Mouse (Mus musculus) MN1 (cell line): ENCODE measurements around the gene Fzd1.

Experiments used
- DNase-seq: peaks from one replicate; pipeline ENCODE4 v3.0.0-alpha.2; 2016; ENCODE audit warnings: low spot score

Fzd1 gene

DNA sequence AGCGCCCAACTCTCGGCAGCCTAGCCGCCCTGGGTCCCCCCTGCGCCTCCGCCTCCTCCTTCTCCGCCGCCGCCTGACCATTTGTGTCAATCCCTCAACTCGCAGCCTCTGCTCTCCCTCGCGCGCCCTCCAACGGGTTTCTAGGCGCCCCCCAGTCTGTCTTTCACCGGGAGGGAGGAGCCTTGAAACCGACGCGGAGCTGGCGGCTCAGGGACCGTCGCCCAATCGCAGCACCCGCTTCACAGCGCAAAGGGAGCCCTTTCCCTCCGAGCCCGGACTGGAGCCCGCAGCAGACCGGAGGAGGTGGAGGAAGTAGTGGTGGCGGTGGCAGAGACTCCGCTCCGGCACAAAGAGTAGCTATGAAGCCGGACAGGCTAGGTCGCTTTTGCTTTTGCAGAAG, at the start of gene Fzd1:
Gene Fzd1 (minus strand): TSS at position 134 of the 400 bp plus-strand sequence.
- peak; percentile 30 for DNase-seq

DNA sequence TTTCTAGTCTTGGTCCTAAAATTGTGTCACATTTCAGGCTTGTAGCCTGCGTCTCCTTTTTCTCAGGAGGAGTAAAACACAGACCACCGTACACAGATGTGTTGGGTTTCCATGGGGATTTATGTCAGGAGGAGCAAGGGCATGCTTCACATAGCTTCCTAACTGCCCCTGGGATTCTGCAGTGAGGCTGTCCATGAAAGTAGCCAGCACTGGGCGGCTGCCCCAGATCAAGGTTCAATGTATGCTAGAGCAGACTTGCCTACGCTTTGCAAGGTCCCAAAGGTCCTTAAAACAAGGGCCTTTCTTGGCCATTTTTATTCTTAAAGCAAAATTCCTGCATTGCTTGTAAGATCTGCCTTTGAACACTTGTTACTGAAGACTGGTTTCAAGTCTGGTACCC, 47.4 kb upstream of the Fzd1 start:
- no peak for DNase-seq

- no peak for DNase-seq
These were observed 45.9 kb upstream of the Fzd1 start for GRCm38 (mm10) chr5:4803708-4804107.

DNA sequence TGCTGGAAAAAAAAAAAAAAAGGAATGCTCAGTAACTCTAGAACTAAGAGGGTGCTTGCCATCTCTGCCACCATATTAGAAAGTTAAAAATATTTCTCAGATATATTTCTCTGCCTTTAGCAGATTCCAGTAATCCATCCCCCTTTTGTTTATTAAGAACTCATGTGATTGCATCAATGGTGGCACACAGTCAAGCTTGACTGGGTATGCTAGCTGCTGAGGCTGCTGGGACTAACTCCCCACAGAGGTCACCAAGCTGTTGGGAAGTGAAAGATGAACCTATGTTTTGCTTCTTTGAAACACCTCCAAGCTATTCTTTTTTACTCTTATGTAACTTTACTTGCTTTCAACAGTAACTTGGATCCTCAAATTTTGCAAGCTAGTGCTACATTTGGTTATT, 44.1 kb upstream of the Fzd1 start:
- DNase-seq = no peak

DNA sequence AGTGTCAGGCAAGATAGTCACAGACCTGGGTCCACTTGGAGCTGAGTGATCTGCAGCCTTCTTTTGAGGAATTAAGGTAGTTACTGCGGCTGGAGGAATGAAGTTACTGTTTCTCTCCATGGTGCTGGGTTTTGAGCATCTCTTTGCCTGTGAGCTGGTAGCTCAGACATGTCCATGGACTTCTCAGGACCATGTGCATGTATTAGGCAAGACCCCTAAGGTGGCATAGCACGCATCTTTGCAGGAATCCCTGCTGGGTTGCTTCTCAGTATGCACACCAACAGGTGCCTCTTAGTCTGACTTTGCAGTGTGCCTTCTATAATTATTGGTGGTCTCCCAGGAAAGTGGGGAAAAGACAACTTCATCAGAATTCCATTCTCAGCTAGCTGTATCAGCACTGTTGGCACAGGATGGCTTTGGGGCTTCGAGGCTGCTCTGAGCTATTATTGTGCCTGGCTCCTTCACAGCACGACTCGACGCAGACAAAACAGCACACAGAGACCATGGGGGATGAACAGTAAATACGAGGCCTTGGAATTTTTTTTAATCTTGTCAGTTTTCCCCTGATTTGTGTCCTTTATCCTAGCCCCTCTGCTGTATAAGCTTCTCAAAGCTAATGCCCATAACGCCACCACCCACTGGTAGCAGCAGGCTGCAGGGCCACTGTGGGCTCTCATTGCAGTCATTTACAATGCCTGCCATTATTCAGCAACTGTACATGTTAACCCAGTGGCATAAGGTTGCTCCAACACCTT, 43.4 kb upstream of the Fzd1 start:
- DNase-seq = no peak

DNA sequence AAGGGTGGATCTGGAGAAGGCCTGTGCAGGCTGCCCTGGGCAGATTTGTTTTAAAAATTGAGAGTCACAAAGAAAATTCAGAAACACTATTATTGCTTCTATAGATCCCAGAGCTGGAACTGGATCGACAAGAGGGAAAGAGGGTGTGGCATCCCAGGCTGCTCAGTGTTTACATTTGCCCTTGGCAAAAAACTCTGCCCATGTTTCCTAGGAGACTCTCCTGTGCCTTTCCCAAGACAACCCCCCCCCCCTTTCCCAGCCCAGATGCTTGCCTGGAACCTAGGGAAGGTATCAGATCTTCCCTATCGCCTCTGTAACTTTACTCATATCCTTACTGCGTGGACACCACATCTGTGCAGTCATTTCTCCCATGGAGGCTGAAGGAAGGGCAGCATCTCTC, 33.4 kb upstream of the Fzd1 start:
- no peak for DNase-seq

- DNase-seq = no peak
These were observed 32.4 kb upstream of the Fzd1 start for GRCm38 (mm10) chr5:4790265-4790664.

DNA sequence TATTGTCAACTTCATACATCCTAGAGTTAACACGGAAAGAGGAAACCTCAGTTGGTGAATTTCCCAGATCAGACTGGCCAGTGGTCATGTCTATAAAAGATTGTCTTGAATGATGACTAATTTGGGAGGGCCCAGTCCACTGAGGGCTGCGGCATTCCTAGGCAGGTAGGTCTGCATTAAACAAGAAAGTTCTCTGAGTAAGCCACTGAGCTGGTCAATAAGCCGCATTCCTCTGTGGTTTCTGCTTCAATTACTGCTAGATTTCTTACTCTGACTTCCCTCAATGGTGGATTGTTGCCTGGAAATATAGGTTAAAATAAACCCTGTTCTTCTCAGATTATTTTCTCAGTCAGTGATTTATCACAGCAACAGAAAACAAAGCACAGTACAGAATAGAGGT, 30.6 kb upstream of the Fzd1 start:
- no peak for DNase-seq

DNA sequence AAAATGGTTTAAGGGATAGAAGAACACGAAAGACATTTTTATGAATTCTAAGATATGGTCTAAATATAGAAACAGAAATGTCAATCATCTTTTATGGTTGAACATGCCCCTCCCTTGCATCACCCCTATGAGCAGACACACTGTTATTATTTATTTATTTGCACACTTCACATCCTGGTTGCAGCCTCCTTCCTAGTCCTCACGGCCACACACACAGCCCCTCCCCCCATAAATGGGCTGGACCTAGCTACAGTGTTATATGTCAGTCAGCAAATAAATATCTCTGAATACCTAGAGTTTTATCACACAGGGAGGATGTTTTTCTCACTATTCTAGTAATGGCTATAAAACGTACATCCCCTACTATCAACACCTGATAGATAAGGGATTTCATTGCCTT, 29.0 kb upstream of the Fzd1 start:
- no peak for DNase-seq

- no peak for DNase-seq
These were observed 20.4 kb upstream of the Fzd1 start for GRCm38 (mm10) chr5:4778274-4778673.

- DNase-seq = no peak
These were observed 18.7 kb upstream of the Fzd1 start for GRCm38 (mm10) chr5:4776495-4776894.

DNA sequence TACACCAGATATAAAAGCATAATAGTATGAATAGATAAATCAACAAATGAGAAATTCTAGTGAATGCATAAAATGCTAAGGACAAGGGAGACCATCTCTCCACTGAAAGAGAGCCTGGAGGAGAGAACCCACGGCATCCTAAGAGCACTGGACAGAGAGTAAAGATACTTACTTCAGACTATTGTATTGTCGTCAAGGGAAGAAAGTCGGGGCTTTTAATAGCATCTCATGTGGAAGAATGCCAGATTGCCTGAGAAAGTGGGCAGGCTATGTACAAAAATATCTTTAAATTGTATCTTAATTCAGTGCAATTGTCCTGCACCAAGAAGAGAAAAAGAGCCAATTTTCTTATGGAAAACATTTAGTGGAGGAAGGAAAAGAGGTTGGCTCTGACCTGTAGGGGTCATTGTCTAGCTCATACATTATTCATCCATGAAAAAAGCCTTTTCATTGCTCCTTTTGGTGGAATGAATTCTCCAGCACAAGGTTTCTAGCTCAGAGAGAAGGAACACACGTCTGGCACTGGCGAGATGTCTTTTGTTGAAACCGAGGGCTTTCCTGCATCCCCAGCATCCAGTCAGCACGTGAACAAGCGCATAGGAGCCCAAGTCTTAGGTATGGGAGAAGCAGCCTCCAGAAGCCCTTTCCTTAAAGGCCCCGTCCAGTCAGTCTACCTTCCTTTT, 15.4 kb upstream of the Fzd1 start:
- DNase-seq = no peak

DNA sequence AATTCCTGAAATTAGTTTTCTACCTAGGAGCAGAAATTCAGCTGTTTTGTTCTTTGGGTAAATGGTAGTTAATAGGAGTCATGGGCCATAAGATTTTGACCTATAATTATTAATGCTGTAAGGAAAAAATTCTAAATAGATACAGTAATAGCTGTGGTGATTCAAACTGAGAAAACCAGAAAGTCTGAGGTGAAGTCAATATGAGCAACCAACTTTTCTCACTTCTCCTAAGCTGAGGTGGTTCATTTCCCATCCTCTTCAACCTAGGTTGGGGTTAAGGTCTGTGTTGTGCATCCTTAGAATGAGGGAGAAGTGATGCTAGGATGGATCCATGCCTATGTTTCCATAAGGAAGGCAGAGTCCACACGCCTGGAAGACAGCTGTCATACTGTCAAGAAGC, 12.8 kb upstream of the Fzd1 start:
- no peak for DNase-seq

- DNase-seq = no peak
These were observed 10.1 kb upstream of the Fzd1 start for GRCm38 (mm10) chr5:4767896-4768295.

- no peak for DNase-seq
These were observed 8.9 kb upstream of the Fzd1 start for GRCm38 (mm10) chr5:4766719-4767118.

- no peak for DNase-seq
These were observed 4.1 kb upstream of the Fzd1 start for GRCm38 (mm10) chr5:4761891-4762290.

GRCm38 (mm10) chr5:4758331-4759080, 671 bp upstream of the Fzd1 start:
- DNase-seq = no peak

DNA sequence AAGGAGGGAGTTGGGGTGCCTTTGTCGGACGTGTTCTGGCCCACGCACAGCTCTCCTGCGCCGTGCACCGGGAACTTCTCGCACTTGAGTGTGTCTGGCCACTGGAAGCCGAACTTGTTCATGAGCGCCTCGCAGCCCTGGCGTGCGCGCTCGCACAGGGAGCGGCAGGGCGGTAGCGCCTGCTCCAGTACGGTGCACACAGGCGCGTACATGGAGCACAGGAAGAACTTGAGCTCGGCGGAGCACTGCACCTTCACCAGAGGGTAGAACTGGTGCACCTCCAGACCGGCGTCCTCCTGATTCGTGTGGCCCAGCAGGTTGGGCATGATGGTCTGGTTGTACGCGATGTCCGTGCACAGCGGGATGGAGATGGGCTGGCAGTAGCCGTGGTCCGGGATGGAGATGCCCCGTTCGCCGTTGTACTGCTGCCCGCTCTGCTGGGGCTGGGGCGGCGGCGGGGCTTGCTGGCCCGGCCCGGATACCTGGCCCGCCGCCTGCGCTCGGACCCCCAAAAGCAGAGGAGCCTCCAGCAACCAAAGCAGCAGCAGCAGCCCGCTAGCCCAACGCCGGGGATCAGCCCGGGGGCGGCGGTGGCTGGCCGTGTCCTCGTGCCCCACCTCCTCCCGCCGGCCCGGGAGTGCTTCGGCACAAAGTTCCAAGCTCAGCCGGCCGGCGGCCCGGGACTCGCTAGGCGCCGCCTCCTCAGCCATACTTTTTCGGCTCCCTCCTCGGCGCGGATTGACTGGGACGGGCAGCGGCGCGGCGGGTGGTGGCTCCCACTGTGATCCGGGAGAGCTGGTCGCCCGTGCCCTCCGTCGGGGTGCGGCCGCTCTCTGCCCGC, 744 bp downstream of the Fzd1 start:
- DNase-seq = no peak

- no peak for DNase-seq
These were observed 1.7 kb downstream of the Fzd1 start for GRCm38 (mm10) chr5:4756001-4756681.

DNA sequence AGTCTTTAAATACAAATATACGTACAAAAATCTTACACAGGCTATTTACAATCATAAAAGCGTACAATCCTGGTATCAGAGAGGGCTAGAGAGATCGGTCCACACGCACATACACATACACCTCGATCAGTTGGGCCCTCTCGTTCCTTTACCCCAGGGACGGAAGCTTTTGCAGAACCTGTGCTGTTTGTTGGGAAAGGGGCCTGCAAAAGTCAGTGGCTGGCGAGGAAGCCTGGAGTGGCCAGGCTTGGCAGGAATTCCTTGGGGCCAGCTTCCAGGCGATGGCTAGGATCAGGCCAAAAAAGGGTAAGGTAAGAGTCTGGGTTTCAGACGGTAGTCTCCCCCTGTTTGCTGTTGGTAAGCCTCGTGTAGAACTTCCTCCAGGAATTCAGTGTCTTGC, 2.5 kb downstream of the Fzd1 start:
- no peak for DNase-seq

DNA sequence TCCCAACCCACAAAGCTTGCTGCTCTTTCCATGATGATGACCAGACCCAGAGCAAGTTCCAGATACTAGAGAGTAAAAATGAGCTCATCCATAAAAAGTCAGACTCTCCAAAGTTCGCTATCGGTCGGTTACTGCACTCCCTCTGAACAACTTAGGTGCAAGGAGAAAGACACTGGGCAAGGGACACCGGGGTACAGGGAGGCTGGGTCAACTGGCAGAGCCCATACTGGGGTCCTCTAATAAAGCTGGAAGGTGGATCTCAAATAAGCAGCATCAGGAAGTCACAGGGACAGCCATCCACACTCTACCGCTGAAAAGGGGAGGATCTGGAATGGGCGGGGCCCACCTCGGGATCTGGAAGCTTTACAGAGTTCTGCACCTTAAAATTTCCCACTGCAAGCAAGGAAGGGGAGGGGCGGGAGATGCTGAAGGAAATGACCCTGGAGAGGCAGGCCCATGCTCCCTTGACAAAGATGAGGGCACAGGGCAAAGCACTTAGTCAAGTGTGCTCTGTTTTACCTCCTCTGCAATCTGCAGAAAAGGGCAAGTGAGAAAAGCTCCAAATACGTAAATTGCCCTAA, 3.0 kb downstream of the Fzd1 start:
- DNase-seq = peak; percentile 11
